Mouse (Mus musculus): ENCODE measurements around the gene Cers6. TPM values are rescaled to one million over a fixed set of nuclear protein-coding genes. Genes with fewer than 3 reads are reported as not detected.

Gene Cers6
- polyA plus RNA-seq, 1 experiment from 2014 or later, result 18.9 TPM

GRCm38 (mm10) chr2:69148691-69149090 is 287.4 kb downstream of the Cers6 start:
- no peak overlapping the region for H3K4me2 ChIP-seq
- H3K36me3 ChIP-seq, result no peaks in the 10 kb centered on the region
- no peaks in the 10 kb centered on the region for H3K4me1 ChIP-seq
- WGBS, result 40% methylated on average over 3 of the region's 3 CpGs
- no peak overlapping the region for H3K9ac ChIP-seq
- H3K27ac ChIP-seq (replicated peaks), result no peak overlapping the region
- H3K9me3 ChIP-seq, result no peaks in the 10 kb centered on the region
- ATAC-seq (ENCODE audit: extremely low read depth, insufficient number of reproducible peaks, low FRiP score, low TSS enrichment), result no peak
- no peak overlapping the region for H3K4me3 ChIP-seq
- H3K27me3 ChIP-seq (replicated peaks), result no peaks in the 10 kb centered on the region

GRCm38 (mm10) chr2:69149154-69149553 is 287.9 kb downstream of the Cers6 start:
- Histone ChIP-seq H3K9ac (no peak overlapping the region), H3K27ac (replicated peaks) (no peak overlapping the region), H3K27me3 (replicated peaks) (no peaks in the 10 kb centered on the region), H3K9me3 (no peaks in the 10 kb centered on the region), H3K4me1 (no peaks in the 10 kb centered on the region), H3K36me3 (no peaks in the 10 kb centered on the region), H3K4me2 (no peak overlapping the region), H3K4me3 (no peak overlapping the region)
- WGBS, result 79% methylated on average over 10 of the region's 10 CpGs
- ATAC-seq (ENCODE audit: extremely low read depth, insufficient number of reproducible peaks, low FRiP score, low TSS enrichment), result no peak

DNA sequence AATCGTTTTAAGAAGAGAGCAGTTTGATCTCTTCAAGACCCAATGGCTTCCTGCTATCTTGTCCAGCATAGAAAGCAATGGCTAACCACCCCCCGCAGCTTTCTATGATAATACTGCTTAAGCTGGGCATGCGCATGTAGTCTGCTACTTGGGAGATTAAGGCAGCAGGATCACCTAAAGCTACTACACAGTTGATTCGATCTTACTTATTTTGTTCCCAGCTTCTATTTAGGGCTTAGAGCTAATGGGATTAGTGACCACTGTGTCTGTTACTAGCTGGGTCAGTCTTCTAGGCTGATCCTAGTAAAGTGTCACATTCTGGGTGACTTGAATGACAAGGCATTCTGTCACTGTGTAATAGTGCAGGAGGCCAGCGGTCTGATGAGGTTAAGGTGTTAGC is 289.6 kb downstream of the Cers6 start:
- no peaks in the 10 kb centered on the region for H3K9me3 ChIP-seq
- no peak overlapping the region for H3K27ac ChIP-seq (replicated peaks)
- H3K36me3 ChIP-seq, result no peaks in the 10 kb centered on the region
- peaks cover 7% of the 10 kb centered on the region; the same call in 1 of the 2 replicates for H3K4me1 ChIP-seq
- WGBS, result 54% methylated on average over 5 of the region's 5 CpGs
- H3K9ac ChIP-seq, result no peak overlapping the region
- no peaks in the 10 kb centered on the region for H3K27me3 ChIP-seq (replicated peaks)
- H3K4me2 ChIP-seq, result no peak overlapping the region
- no peak overlapping the region for H3K4me3 ChIP-seq
- ATAC-seq (ENCODE audit: extremely low read depth, insufficient number of reproducible peaks, low FRiP score, low TSS enrichment), result no peak

- Histone ChIP-seq H3K4me3 (no peak overlapping the region), H3K4me2 (no peak overlapping the region), H3K9me3 (no peaks in the 10 kb centered on the region), H3K36me3 (no peaks in the 10 kb centered on the region), H3K9ac (no peak overlapping the region), H3K4me1 (peaks cover 13% of the 10 kb centered on the region; the same call in 1 of the 2 replicates), H3K27me3 (replicated peaks) (no peaks in the 10 kb centered on the region), H3K27ac (replicated peaks) (no peak overlapping the region)
- 58% methylated on average over 3 of the region's 3 CpGs for WGBS
- ATAC-seq (ENCODE audit: extremely low read depth, insufficient number of reproducible peaks, low FRiP score, low TSS enrichment), result no peak
These were observed 294.6 kb downstream of the Cers6 start for GRCm38 (mm10) chr2:69155861-69156260.

DNA sequence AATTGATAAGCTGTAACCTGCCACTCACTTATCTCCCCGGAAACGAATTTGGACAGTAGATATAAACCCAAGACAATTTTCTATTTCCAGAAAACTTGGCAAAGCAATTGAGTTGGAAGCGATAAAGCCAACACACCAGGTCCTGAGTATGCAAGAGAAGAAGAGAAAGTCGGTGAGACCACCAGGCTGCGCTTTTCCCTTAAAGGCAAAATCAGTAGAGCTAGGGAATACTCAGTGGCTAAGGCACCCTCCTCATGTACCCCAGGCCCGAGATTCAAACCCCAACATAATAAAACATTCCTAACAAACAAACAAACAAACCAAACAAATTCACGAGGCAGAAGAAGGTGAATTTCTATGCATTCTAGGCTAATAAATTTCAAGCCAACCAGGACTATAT is 295.0 kb downstream of the Cers6 start:
- Histone ChIP-seq H3K4me1 (peaks cover 13% of the 10 kb centered on the region; the same call in 1 of the 2 replicates), H3K4me2 (no peak overlapping the region), H3K27me3 (replicated peaks) (no peaks in the 10 kb centered on the region), H3K9me3 (no peaks in the 10 kb centered on the region), H3K9ac (no peak overlapping the region), H3K4me3 (no peak overlapping the region), H3K27ac (replicated peaks) (no peak overlapping the region), H3K36me3 (no peaks in the 10 kb centered on the region)
- no peak for ATAC-seq (ENCODE audit: extremely low read depth, insufficient number of reproducible peaks, low FRiP score, low TSS enrichment)
- 40% methylated on average over 7 of the region's 7 CpGs for WGBS

DNA sequence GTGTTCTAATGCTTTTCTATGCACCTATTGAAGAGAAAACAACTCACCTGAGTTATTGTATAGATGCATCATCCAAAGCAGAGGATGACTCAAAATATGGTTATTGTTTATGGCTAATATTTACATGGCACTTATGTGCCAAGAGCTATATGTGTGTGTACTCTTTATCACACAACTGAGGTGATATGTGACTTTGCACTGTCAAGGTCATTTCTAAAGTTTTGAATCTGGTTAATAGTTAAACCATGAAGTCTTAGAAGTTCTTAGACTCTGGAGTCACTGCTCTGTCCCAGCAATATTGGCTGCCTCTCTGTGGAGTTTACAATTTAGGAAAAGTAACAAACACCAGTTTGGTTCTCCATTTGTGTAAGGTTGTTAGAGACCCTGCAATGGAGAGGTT is 297.7 kb downstream of the Cers6 start:
- Histone ChIP-seq H3K4me1 (peaks cover 23% of the 10 kb centered on the region), H3K4me2 (no peak overlapping the region), H3K9me3 (no peaks in the 10 kb centered on the region), H3K9ac (no peak overlapping the region), H3K36me3 (no peaks in the 10 kb centered on the region), H3K27me3 (replicated peaks) (no peaks in the 10 kb centered on the region), H3K4me3 (no peak overlapping the region), H3K27ac (replicated peaks) (no peak overlapping the region)
- ATAC-seq (ENCODE audit: extremely low read depth, insufficient number of reproducible peaks, low FRiP score, low TSS enrichment), result no peak

Other genes with a start within 250 kb of the Cers6 start
- gene 4932414N04Rik, start 205.0 kb upstream of the Cers6 start, polyA plus RNA-seq (2015; fragmentation: Nextera tagmentation; extraction: Ambion mirVana), result not detected in 2 replicates